Mouse (Mus musculus) gastrocnemius, adult 2 months (tissue): Measurements from ENCODE around the gene Mre11a. TPM values are rescaled to one million over a fixed set of nuclear protein-coding genes. Genes with fewer than 3 reads are reported as not detected.

Experiments
- DNase-seq: peaks from one replicate; pipeline ENCODE4 v3.0.0; 2022
- H3K27ac ChIP-seq: fragments of 200-600 bp; 2 replicates; pipeline ENCODE4 v1.8.1; 2022; ENCODE audit warnings: mild to moderate bottlenecking
- H3K4me3 ChIP-seq: fragments of 200-600 bp; 2 replicates; pipeline ENCODE4 v1.8.1; 2022; ENCODE audit warnings: mild to moderate bottlenecking, moderate library complexity
- CTCF ChIP-seq: fragments of 200-600 bp; IDR thresholded peaks from 2 replicates; pipeline ENCODE4 v1.8.1; 2022; ENCODE audit warnings: antibody characterized with exemption, mild to moderate bottlenecking, moderate library complexity
- intact Hi-C: fragments of 180-260 bp; cut with DNase I; formaldehyde crosslinking; loops from one replicate; pipeline ENCODE4 v1.15.1; 2025
- total RNA-seq, 2 experiments: library from RNA; stranded (reverse); gene quantifications; 2 replicates each; pipeline ENCODE4 v1.2.3; 2021

Gene Mre11a
- total RNA-seq, 2 experiments from 2014 or later = 8.9 to 12.7 TPM

- Histone ChIP-seq H3K4me3 (no peak overlapping the region), H3K27ac (no peak overlapping the region)
- no peak for DNase-seq
- intact Hi-C loops = no loop called here
- no peak for TF ChIP-seq CTCF
These were observed 101.5 kb downstream of the Mre11a start for GRCm38 (mm10) chr9:14885954-14886353.

Other genes starting within 250 kb of the Mre11a start
- gene Amotl1, start 139.6 kb upstream of the Mre11a start, total RNA-seq = 100 to 1,000 TPM; 397 to 399 TPM
- under 1 TPM in 1 of 2 experiments, not detected in 1; 0.11 TPM for gene Piwil4, start 43.9 kb upstream of the Mre11a start, total RNA-seq
- gene Fut4, start 32.3 kb upstream of the Mre11a start, total RNA-seq = under 1 TPM; 0.20 to 0.28 TPM
- gene 1700012B09Rik, start 13.6 kb upstream of the Mre11a start, total RNA-seq = not detected
- gene Ankrd49, start 202 bp downstream of the Mre11a start, total RNA-seq = 1 to 10 TPM; 6.5 to 9.4 TPM
- gene Gpr83, start 75.6 kb downstream of the Mre11a start, total RNA-seq = not detected
- gene Izumo1r, start 119.3 kb downstream of the Mre11a start, total RNA-seq = not detected